Mouse (Mus musculus) bone marrow, adult 2 months (tissue): ENCODE measurements around the gene Tmpo. TPM values are rescaled to one million over a fixed set of nuclear protein-coding genes. Genes with fewer than 3 reads are reported as not detected.

Source experiments
- H3K27ac ChIP-seq: fragments of 200-500 bp; 2 replicates; pipeline ENCODE4 v1.5.1; 2012; ENCODE audit warnings: low read depth, mild to moderate bottlenecking, control low read depth, inconsistent platforms, low read length; ENCODE audit not compliant: control insufficient read depth, poor library complexity, insufficient read depth
- H3K4me1 ChIP-seq: fragments of 200-500 bp; 2 replicates; pipeline ENCODE4 v1.6.1; 2011; ENCODE audit warnings: low read length; ENCODE audit not compliant: control insufficient read depth, insufficient read depth
- H3K4me3 ChIP-seq: fragments of 200-500 bp; replicated peaks from 2 replicates; pipeline ENCODE3; 2011; ENCODE audit warnings: mild to moderate bottlenecking, low read depth, low read length, control low read depth; ENCODE audit not compliant: control insufficient read depth
- CTCF ChIP-seq: fragments of 200-500 bp; IDR thresholded peaks from 2 replicates; pipeline ENCODE4 v1.5.1; 2011; ENCODE audit warnings: low read length, control low read depth; ENCODE audit not compliant: control insufficient read depth, insufficient read depth
- POLR2A ChIP-seq: fragments of 200-500 bp; IDR thresholded peaks from 2 replicates; pipeline ENCODE4 v1.6.1; 2011; ENCODE audit warnings: low read depth, mild to moderate bottlenecking, control low read depth, low read length, borderline replicate concordance; ENCODE audit not compliant: control insufficient read depth
- WGBS: fragments of 180-500 bp; shearing (Covaris S2); methylation state at CpG from one replicate; pipeline ENCODE4 v1.1.7; 2018; 5-methylcytosine and 5-hydroxymethylcytosine counted together
- polyA plus RNA-seq: library from polyadenylated mRNA; stranded (reverse); fragments of >200 nt; gene quantifications from 2 replicates; pipeline ENCODE4 v1.2.4, GENCODE M21; 2011; ENCODE audit warnings: low replicate concordance; ENCODE audit not compliant: missing spikeins, insufficient read depth, insufficient read length

The Tmpo gene
- polyA plus RNA-seq, 1 experiment = 212 TPM

GRCm38 (mm10) chr10:91141564-91141963 lies 39.6 kb downstream of the Tmpo start:
- no peak overlapping the region for H3K4me3 ChIP-seq
- no peak overlapping the region for H3K27ac ChIP-seq
- H3K4me1 ChIP-seq = no peaks in the 10 kb centered on the region; the same call in 1 of the 2 replicates
- TF ChIP-seq POLR2A = no peak
- TF ChIP-seq CTCF = no peak
- WGBS = 17% methylated on average over 2 of the region's 2 CpGs

DNA sequence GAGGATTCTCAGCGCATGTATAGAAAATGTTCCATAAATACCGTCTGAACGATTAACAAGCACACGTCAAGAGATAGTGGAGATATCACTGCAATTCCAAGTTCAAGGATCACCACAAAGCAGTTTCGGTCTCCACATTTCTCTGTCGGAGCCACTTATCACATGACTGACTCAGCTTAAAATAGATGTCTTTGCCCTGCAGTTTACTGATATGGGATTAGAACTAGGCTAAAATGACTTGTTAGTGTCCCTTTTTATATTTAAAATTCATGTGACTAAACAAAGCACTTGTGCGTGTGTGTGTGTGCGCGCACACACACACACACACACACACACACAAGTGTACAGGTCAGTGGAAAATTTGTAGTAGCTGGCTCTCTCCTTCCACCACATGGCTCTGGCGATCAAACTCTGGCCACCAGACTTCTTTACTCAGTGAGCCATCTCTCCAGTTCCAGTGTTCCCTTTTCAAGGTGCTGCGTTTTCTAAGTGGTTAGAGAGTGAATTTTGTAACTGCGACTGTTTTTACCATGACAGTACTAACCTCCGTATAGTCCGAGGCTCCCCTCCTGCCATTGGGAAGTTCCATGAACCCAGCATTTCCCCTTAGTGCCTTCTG lies 41.9 kb downstream of the Tmpo start:
- Histone ChIP-seq H3K4me1 (no peaks in the 10 kb centered on the region; the same call in 1 of the 2 replicates), H3K27ac (no peak overlapping the region), H3K4me3 (no peak overlapping the region)
- TF ChIP-seq CTCF (no peak), POLR2A (no peak)
- 68% methylated on average over 14 of the region's 14 CpGs for WGBS

DNA sequence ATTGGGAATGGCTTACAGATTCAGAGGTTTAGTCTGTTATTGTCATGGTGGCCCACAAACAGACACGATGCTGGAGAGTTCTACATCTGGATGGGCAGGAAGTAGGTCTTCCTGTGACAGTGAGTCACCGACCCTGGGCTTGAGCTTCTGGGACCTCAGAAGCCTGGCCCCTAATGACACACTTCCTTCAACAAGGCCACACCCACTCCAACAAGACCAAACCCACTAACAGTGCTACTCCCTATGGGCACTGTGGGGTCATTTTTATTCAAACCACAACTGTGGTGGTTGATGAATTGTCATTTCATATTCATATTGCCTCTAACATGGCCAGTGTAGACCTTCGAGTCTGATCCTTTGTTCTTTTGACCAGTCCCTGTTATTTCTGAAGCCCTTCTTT lies 42.8 kb downstream of the Tmpo start:
- H3K27ac ChIP-seq = no peak overlapping the region
- no peak for TF ChIP-seq CTCF
- no peak for TF ChIP-seq POLR2A
- 28% methylated on average over 3 of the region's 3 CpGs for WGBS
- no peak overlapping the region for H3K4me3 ChIP-seq
- H3K4me1 ChIP-seq = no peaks in the 10 kb centered on the region; the same call in 1 of the 2 replicates

GRCm38 (mm10) chr10:91137400-91137799 lies 43.7 kb downstream of the Tmpo start:
- H3K27ac ChIP-seq = no peak overlapping the region
- no peaks in the 10 kb centered on the region; the same call in 1 of the 2 replicates for H3K4me1 ChIP-seq
- TF ChIP-seq CTCF = no peak
- WGBS = 53% methylated on average over 9 of the region's 9 CpGs
- H3K4me3 ChIP-seq = no peak overlapping the region

DNA sequence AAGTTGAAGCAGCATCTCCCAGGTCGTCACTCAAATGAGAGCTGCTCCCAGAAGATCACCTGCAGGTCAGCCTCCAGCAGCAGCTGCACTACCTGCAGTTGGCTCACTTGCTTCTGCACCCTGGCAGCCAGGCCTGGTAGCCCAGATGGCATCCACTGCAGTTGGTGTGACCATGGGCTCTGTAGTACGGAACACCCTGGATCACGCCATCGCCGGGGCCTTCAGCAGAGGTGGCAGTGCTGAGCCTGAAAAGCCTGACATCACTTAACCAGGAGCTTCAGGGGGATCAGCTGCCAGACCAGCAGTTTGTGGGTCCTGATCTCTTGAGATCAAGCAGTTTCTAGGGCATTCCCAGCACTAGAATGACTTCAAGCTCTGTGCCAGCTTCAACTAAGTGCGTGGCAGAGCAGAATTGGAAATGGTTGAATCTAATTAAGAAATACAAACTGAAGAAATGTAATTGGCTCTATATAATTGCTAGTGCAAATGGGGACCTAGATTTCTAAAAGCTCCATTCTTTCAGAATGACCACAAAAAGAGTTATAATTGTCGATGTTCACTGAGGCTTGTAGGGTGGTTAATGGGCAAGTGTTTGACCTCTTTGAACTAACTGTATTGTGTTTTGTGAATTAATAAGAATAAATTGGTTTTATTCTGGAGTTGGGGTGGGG lies 45.7 kb downstream of the Tmpo start:
- TF ChIP-seq CTCF (no peak), POLR2A (no peak)
- 89% methylated on average over 7 of the region's 7 CpGs for WGBS
- Histone ChIP-seq H3K4me1 (no peaks in the 10 kb centered on the region; the same call in 1 of the 2 replicates), H3K27ac (no peak overlapping the region), H3K4me3 (no peak overlapping the region)

DNA sequence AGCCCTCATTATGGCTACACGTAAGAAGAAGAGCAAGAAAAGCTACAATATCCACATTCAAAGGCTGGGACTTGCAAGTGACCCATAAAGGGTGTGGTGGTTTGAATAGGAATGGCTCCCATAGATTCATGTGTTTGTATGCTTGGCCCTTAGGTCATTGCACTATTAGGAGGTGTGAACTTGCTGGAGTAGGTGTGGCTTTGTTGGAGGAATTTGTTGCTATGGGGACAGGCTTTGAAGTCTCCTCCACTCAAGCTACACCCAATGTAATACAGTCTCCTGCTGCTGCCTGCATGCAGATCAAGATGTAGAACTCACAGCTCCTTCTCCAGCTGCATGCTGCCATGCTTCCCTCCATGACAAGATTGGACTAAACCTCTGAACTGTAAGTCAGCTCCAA lies 49.5 kb downstream of the Tmpo start:
- no peak overlapping the region for H3K27ac ChIP-seq
- TF ChIP-seq POLR2A (no peak), CTCF (no peak)
- no peaks in the 10 kb centered on the region for H3K4me1 ChIP-seq
- WGBS = 79% methylated on average over 1 of the region's 1 CpGs
- no peak overlapping the region for H3K4me3 ChIP-seq

GRCm38 (mm10) chr10:91130792-91131191 lies 50.3 kb downstream of the Tmpo start:
- Histone ChIP-seq H3K4me1 (no peaks in the 10 kb centered on the region), H3K4me3 (no peak overlapping the region), H3K27ac (no peak overlapping the region)
- WGBS = 79% methylated on average over 3 of the region's 3 CpGs
- no peak for TF ChIP-seq POLR2A
- TF ChIP-seq CTCF = no peak

DNA sequence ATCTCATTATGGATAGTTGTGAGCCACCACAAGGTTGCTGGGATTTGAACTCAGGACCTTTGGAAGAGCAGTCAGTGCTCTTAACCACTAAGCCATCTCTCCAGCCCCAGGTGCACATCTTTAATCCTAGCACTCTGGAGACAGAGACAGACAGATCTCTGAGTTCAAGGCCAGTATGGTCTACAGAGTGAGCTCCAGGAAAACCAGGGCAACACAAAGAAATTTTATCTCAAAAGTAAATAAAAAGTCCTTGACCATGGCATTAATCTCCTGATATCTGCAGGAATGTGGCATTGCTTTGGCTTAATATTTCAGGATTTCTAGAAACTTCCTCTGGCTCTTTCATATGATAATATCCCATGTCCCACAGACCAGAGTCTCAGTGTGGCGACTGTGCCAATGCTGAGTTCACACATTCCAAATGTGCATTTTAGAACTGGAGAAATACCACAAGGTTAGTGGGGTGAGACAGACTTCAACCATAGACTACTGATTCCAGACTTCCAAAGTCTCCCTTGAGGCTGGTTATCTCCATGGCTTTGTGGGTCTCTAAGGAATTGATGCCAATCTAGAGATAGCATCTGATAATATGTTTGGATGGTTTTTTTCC lies 52.5 kb downstream of the Tmpo start:
- Histone ChIP-seq H3K27ac (no peak overlapping the region), H3K4me1 (no peaks in the 10 kb centered on the region; the same call in 1 of the 2 replicates), H3K4me3 (no peak overlapping the region)
- WGBS = 86% methylated on average over 1 of the region's 1 CpGs
- TF ChIP-seq POLR2A = no peak
- no peak for TF ChIP-seq CTCF
